Mouse (Mus musculus): Measurements from ENCODE around the gene Slc16a3.

Gene Slc16a3

DNA sequence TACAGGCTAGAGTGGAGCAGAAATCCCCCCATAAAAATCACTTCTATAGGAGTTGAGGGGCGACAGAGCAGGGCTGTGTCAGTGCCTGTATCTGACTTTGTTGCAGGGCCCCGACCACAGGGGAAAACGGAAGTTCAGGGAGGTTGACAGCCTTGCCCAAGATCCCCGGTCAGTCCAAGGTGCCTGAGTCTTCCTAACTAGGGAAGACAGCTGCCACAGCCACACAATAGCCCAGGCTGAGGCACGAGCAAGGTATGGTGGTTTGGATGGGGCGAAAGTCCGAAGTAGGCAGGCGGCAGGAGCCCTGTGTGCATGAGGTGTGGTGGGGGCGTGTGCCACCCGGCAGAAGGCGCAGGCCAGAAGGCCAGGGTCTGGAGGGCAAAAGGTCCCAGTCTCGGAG lies at the start of gene Slc16a3:
Gene Slc16a3, plus strand, starts transcription at position 153 of the 400 bp plus-strand sequence.
- no peak for DNase-seq

DNA sequence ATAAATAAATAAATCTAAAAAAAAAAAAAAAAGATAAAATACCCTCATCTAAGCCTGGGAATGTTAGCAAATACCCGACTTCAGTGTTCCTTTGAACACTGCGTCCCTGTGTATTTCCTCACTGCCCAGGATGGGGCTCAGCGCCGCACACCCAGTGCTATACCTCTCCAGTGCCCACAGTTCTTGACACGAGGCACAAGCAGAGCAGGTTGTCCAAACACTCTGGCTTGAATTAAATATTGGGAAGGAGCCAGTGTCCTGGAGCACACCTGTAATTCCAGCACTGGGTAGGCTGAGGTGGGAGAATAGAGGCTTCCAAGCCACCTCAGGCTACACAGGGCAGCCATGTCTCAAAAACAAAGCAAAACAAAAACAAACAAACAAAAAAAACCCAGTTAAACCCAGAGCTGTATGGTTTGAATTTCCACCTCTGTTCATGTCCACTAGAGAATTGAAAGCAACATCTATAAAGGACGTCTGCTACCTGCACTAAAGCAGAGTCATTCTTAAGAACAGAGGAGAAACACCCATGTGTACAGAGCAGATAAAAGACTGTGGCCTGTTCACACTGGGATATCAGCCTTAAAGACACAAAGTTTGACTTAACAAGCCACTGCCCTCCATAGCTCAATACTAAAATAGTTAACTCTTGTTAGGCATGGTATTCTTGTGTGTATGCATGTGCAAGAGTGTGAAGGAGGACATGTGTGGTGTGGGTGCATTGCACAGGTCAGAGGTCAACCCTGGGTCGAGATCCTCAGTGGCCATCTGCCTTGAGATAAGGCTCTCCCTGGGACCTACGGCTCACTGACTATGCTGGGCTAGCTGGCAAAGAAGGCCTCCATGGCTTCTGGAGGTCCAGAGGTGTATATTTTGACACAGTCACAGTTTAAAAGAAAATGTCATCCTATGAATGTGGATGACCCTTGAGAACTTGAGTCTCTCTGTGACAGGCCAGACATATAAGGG lies 47.7 kb upstream of the Slc16a3 start:
- DNase-seq = no peak

DNA sequence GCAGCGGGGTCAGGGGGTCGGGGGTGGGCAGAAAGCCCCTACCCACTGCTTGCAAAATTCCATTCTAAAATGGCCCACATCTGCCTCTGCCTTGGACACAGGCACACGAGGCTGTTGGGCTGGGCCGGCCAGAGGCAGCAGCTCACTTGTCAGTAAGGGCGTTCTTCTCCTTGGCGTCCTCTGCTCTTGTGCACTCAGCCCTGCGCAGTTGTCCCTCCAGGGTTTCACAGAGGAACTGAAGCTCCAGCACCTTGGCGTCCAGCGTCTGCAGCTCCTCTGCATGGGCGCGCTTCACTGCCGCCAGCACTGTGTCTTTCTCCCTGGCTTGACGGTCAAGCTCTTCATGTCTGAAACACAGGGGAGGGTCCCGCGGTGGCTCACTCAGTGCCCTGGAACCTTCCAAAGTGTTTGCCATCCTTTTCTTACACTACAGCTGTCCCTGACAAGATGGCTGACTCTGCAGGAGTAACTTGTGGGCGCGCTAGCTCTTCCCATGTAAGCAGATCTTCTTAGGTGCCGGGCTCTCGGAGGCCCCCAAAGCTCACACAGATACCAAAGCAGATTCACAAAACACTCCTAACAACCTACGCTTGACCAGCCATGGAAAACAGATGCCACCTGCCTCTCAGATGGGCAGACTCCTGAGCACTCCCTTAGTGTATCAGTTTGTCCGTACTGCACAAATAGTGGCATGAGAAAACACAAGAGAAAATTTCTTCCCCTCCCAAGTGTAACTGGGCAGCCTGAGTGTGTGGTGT lies 46.4 kb upstream of the Slc16a3 start:
- no peak for DNase-seq

DNA sequence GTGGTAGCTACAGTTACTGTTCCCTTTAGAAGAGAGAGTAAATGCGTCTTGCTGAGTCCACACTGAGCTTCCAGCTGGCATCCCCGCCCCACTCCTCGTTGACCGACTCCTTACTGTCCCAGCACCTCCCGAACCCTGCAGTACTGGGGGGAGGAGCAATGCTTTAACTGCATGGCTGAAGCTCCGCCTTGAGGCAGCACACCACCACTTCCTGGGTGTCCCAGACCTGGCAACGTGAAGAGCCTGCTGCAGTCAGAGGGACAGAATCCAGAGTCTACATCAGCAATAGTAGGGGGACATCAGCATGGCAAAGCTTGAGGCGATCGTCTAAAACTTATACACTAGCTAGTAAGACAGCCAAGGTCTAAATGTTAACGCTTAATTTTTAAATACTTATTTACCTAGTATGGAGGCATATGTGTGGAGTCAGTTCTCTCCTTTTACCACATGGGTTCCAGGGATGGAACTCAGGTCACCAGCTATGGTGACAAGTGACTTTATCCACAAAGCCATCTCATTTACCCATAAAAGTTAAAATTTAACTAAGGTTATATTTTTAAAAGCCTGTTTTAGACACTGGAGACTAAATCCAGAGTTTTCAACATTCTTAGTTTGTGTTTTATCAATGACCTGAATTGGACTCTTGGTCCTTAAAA lies 45.7 kb upstream of the Slc16a3 start:
- DNase-seq = no peak

DNA sequence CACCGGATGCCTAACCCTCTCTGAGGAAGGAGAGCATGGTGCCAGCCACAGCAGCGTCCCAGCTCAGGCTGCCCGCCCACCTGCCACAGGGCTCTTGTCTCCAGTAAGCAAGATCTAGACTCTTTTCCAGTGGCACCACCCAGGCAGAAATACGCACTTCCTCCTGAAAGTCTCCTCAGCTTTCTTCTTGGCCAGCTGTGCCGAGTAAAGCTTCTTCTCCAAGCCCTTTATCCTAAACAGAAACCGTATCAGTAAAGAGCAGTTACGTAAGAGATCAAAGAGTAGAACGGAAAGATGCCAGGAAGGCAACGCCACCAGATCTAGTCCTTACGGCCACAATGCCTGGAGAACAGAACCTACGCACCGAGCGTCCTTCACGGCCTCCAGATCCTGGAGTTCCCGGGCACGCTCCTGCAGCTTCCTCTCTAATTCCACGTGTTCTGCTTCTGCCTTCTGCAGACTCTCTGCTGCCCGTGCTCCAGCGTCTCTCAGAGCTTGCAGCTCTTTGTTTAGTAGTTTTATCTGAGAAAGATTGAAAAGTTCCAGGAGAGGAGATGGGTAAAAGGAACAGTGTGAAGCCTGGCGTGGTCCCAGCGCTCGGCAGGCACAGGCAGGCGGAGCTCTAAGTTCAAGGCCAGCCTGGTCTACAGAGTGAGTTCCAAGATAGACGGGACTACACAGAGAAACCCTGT lies 45.0 kb upstream of the Slc16a3 start:
- DNase-seq = no peak

DNA sequence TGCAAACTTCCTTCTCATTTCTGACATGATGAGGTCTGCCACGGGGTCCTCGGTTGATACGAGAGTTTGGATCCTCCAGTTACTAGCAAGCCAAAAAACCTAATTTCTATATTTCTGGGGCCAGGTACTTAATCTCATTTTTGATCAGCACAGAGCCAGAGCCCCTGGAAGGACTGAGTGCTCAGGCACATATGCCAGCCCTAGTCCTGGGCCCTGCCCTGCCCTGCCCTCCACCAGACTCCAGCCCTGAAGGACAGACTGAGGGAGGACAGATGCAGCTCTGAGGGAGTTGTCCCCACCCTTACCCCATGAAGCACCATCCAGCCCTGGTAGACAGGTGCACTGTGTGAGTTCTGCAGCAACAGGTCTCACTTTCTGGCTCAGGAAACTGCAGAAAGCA lies 43.7 kb upstream of the Slc16a3 start:
- DNase-seq = no peak

DNA sequence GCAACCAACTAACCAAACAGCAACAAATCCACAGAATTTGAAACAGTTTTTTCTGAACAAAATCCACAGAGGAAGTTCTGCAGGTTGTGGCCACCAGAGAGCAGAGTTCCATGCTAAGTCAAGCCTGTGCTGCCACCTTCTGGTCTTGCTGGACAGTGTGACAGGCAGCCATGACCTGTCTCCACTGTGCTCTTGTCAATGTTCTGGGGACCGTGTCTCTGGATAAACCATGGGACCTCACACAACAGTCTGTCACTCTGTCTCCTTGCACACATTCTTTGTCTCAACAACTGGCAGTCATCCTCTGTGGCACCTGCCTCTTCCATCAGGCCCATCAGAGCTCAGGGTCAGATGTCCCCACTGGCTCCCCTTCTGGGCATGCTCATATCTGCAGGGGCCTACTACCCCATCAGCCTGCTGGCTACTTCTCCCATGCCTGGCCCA lies 42.8 kb upstream of the Slc16a3 start:
- peak; percentile 43 to 58 for DNase-seq

DNA sequence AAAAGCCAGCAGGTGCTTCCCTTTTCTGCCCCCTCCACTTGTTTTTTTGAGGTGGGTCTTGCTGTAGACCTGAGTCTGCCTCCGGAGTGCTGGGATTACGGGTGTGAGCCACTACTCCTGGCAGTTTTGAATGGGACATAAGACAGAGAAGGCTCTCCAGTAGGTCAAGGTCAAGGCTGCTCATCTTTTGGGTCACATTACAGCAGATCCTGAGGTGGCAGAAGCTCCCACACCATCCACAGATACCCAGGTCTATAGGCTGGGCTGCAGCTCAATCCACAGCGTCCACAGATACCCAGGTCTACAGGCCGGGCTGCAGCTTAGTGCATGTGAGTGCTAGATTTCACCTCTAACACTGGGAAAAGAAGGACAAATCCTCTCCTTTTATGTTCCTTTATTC lies 34.5 kb upstream of the Slc16a3 start:
- DNase-seq = no peak

DNA sequence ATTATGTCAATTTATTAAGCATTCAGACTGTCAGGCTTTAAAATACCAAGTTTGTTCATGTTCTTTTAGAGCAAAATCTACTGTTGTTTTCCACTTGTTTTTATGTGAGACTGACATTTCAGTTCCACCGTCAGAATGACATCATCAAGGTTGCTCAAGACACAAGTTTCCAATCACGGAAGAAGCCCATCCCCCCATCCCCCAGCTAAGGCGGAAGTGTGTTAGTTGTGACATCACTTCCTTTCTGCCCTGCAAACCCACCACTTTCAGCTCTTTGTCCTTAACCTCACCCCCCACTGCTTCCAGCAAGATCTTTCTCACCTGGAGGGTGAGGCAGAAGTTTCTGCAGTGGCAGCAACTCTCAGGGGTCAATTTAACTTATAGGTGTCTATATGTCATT lies 31.8 kb upstream of the Slc16a3 start:
- DNase-seq = peak in 1 of 2 experiments; percentile 31

DNA sequence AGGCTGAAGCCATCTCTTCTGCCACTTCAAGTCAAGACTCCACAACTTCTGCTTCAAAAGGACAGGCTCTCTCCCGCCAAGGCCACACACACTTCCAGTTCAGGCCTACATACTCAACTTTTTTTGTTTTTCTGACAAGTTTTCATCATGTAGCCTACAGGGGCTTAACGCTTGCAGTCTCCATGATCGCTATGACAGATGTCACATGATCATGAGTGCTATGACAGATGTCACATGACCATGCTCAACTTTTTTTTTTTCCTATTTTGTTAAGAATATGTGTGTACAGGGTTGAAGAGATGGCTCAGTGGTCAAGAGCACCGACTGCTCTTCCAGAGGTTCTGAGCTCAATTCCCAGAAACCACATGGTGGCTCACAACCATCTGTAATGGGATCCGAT lies 30.5 kb upstream of the Slc16a3 start:
- no peak for DNase-seq

DNA sequence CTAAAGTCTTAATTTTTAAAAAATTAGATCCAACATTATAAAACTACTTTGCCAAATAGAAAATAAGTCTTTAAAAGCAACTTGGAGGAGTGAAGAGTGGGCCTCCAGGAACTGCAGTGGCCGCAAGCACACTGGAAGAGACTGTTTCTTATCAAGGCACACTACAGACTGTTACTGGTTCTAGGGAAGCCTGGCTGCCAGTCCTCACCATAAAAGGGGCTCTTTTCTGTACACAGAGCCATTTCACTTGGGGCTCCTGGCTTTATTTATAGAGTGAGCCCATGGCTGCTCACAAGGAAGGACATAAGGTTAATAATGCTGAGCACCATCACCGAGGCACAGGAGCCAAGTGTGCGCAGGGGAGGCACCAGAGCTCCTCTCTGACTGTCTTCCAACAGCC lies 25.8 kb upstream of the Slc16a3 start:
- no peak for DNase-seq

DNA sequence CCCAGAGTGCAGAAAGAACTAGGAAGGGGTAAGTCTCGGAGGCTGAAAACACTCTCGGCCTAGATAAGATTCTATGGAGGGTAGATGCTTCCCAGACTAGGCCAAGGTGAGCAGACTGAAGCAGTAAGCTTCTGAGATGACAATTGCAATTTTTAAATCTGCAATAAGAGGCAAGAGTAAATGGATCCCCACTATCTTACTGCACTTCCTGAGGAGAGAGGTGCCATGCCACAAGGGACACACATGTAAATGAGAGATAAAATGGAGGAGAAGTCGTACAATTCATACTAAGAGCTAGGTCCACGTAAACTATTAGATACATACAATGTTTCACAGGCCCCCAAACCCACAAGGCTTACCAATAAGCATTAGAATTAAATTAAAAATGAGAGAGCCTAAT lies 19.8 kb upstream of the Slc16a3 start:
- no peak for DNase-seq

DNA sequence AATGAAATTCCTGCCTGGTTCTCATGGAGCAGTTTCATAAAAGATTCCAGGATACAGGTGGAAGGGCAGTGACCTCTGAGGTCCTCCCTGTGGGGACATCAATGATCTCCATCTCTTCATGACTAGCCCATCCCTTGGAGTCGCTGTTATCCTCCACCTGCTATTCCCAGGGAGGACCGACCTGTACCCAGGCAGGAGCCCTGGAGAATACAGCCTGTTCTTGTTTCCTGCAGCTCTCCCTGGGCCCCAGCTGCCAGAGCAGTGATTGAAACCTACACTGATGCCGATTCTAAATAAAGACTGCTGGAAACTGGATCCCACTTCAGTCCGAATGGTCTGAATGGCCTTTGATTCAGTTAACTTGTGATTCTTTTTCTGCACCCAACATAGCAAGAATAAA lies 16.8 kb upstream of the Slc16a3 start:
- DNase-seq = no peak

DNA sequence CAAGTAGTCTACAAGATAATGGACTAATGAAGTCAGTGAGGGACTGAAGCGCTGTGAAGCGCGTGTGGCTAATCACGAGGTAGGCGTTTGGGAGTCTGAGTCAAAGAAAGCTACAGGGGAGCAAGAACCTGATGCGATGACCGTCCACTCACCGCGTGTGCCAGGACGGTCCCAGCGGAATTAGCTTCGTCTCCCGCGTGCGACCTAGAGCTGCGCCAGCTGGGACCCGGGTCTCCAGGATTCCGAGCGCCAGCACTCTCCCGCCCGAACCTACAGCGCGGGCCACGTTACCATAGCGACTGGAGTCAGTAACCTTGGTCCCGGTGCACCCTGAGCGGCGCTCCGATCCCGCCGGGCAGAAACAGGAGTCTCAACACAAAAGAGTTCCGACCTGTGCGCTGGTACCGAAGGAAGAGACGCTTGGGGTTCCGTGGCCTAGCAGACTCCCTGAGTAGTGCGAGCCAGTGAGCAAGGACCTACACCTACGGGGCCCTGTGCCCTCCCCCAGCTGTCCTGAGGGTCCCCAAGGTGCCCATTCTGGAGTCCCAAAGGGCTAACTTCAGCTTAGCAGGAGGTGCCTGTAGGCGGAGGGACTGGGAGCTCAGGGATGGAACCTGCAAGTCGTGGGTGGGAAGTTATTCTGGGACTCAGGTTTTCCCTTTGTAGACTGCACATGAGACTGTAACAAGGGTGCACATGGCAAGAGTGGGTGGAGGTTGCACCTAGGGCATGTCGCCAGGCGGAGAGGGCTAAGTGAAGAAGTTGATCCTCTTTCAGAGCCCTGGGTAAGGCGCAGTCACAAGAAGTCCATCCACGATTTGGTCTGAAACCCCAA lies 15.5 kb upstream of the Slc16a3 start, which contains the start of gene Ccdc57:
Gene Ccdc57, minus strand, starts transcription at position 309 of the 835 bp plus-strand sequence.
- peak; percentile 54 to 68 for DNase-seq

DNA sequence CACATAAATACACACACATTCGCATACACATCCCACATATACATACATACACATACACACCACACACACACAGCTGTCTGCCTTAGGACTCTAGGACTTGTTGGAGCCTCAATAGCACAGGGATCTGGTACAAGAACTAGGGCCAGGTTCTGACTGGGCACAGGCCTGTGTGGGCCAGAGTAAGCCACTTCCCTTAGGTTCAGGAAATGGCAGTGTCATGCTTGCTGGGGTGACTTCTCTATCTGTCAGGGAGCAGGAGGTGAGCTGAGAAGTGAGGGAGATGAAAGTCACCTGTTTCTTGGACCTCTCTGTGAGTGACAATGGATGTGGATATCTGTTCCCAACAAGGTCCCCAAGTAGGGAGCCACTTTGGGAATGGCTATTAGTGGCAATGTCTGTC lies 10.3 kb upstream of the Slc16a3 start:
- no peak for DNase-seq

DNA sequence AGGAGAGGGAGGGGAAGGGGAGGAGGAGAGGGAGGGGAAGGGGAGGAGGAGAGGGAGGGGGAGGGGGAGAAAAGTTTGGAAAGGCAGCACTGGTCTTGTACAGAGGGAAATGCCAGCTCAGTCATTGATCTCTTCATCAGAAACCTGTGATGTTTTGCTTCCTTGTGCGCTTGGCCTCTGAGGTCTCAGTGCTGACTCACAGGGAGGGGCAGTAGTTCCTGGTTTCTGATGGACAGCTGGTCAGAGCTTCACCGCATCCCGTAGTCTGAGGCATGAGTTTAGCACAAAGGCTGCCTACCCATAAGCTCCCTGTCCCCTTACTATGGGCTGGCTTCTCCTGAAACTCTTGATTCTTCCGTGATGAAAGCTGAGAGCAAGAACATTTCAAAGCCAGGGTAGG lies 9.5 kb upstream of the Slc16a3 start:
- DNase-seq = no peak

DNA sequence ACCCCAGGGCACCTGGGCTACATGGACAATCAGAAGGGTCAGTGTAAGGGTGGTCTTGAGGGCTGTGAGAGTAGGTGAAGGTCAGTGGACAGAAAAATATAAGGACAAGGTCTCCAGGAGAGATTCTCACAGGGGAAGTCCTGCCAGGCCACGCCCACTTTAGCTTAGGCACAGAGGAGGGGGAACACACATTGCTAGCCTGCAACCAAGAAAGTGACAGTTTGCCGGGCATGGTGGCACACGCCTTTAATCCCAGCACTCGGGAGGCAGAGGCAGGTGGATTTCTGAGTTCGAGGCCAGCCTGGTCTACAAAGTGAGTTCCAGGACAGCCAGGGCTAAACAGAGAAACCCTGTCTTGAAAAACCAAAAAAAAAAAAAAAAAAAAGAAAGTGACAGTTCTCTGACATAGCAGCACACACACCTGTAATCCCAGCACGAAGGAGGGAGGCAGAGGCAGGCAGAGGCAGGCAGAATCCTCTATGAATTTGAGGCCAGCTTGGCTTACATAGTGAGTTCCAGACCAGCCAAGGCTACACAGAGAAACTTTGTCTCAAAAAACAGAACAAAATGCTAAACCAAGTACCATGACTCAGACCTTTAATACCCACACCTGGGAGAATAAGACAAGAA lies 8.5 kb upstream of the Slc16a3 start:
- DNase-seq = no peak

DNA sequence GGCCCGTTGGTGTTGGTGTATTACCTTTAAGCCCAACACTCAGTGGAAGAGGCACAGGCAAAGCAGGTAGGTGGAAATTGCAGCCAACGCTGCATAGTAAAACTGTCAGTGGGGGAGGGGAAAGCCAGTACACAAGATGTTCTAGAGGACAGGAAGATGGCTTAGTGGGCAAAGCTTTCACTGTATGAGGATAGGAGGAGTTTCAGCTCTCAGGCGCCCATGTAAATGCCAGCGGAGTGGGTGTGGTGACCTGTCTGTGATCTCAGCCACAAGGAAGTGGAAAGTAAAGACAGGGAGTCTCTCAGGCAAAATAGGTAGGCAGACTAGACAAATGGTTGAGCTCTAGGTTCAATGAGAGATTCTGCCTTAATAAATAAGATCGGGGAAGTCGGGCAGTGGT lies 7.3 kb upstream of the Slc16a3 start:
- no peak for DNase-seq

DNA sequence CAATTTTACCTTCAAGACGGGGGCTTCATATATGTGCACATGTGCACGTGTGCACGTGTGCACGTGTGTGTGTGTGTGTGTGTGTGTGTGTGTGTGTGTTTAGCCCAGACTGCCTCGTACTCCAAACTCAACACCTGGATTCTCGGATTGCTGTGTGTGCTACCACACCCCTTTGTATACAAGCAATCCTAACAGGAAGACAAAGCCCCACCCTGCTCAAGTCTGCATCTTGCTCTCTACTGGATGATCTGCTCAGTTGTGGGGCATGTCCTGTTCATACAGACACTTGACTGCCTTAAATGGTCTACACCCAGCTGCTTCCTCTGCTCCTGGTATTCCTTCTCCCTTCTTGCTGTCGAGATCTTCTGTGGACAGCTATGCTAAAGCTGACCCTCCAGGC lies 3.0 kb upstream of the Slc16a3 start:
- no peak for DNase-seq

DNA sequence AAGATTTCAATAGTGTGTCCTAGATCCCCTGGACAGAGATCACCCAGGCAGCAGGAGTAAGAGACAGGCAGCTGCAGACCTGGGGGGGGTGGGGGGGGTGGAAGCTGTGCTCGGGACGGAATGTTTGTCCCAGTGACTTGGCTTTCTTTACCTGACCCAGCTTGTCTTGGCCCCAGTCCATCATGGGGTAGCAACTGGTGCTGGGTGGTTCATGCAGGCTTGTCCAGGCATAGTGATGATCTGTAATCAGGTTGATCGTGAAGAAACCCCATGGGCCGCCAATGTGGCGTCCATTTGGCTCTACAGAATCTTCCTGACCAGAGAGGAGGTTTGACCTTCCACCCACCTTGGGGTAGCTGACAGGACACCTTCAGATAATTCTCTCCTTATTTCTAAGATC lies 2.4 kb upstream of the Slc16a3 start:
- DNase-seq = no peak
